Mouse (Mus musculus) thymus, postnatal 14 days (tissue): ENCODE measurements around the gene Ccdc189.

Source experiments
- DNase-seq: peaks from one replicate; pipeline ENCODE4 v3.0.0; 2021

Gene Ccdc189

DNA sequence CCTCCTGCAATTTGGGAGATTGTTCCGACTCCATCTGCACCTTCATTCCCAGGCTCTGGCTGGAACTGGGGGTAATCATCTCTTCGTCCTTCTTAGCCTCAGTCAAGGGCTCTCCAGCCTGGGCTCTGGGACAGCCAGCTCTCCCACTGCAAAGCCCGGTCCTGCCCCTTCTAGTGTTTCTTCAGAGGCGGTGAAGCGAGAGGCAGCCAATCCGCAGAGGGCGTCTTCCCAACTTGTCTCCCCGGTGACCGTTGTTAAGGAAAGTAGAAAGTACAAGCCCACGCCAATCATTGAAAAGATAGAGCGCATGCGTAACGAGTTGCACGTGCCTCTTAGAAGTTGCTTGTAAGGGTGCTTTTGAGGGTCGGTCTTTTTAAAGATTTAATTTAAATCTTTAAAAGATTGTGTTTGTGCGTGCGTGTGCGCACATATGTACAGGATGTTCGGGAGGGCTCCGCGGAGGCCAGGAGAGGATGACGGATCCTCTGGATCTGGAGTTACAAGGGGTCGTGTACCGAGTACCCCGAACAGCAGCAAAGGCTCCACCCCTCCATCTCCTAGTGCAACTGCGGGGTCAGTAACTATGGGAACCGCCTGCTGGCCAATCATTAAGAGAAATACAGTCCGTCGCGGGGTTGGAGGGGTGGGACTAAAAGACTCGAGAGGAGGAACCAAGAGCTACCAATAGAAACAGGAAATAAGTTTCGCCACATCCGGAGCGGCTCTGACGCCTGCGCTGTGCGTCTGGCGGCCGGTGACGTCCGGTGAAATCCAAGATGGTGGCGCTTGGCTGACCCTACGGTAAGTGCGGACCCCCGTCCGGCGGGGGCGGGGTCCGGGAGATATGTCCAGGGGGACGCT is at the start of gene Ccdc189, which contains the start of gene Rnf40:
TSS of gene Ccdc189 (minus strand) at position 585 of the 861 bp plus-strand sequence.
TSS of gene Rnf40 (plus strand) at position 757 of the 861 bp plus-strand sequence.
- peak; percentile 90 for DNase-seq

DNA sequence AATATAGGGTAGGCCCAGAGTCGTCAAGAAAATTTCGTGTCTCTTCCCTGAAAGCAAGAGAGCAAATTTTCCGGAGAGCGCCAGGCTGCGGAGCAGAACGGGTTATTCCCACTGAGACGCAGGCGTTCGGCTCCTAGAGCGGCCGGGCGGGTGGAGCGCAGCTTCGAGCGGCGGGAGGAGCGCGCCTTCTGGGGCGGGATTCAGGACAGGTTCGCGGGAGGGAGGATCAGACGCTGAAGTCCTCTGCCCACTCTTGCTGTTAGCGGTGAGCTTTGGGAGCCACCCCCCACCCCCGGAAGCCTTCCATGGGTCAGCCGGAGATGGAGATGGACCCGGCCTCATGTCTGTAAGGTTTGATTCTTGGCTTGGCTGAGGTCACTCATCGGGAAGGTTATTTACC is 48.6 kb upstream of the Ccdc189 start:
- no peak for DNase-seq

DNA sequence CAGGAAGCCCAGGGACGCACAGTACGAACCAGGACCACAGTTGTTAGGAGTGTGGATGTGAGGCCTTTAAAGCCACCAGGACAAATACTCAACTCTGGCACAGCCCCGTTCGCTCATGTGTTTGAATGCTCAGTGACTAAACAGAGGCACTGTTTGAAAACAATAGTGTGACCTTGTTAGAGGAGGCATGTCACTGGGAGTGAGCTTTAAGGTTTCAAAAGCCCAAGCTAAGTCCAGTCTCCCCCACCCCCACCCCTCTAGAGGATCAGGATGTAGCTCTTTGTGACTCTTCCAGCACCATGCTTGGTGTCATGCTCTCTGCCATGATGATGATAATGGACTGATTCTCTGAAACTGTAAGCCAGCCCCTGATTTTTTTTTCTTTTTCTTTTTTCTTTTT is 43.0 kb upstream of the Ccdc189 start:
- DNase-seq, result no peak

DNA sequence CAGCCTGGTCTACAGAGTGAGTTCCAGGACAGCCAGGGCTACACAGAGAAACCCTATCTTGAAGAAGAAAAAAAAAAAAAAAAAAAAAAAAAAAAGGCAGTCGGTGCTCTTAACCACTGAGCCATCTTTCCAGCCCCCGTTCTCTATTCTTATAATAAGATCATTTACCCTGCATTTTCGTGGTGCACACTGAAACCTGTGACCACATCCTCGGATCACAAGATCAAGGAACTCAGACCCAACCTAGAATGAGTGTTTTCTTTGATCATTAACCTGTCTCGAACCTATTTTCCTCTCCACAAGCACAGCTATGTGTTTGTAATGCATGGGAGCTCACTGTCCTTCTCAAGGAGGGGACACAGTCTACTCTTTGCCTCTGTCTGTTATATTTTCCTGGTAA is 40.3 kb upstream of the Ccdc189 start:
- peak; percentile 44 for DNase-seq

DNA sequence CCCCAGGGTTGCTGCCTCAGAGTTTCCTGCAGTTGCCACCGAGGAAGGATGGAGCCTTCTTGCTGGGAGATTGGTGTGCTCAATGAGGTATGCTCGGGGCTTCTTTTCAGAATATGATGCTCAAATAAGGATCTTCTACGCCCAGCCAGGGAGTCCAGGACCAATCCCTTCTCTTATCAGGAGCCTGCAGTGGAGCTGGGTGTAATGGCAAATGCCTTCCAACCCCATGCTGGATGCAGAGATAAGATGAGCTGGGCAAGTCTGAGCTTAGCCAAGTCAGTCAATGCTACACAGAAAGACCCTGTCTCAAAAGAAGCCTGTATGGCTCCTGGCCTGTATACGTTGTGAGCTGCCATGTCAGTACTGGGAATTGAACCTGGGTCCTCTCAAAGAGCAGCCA is 38.1 kb upstream of the Ccdc189 start:
- no peak for DNase-seq

DNA sequence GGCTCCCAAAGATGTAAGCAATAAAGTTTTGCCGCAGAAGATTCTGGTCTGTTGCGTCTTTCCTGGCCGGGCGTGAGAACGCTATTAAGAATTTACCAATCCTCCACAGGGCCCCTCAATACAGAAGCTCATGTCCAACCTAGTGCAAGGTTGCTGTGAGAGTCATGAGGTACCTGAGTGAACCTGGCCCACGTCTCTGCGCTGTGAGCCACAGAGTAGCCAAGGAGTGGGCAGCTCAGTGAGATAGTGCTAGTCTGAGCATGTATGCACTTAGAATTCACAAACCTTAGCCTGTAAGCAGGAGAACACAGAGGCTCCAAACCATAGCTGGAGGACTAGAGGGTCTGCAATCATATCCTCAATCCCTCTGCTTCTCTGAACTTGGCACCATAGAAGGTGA is 37.6 kb upstream of the Ccdc189 start:
- no peak for DNase-seq

DNA sequence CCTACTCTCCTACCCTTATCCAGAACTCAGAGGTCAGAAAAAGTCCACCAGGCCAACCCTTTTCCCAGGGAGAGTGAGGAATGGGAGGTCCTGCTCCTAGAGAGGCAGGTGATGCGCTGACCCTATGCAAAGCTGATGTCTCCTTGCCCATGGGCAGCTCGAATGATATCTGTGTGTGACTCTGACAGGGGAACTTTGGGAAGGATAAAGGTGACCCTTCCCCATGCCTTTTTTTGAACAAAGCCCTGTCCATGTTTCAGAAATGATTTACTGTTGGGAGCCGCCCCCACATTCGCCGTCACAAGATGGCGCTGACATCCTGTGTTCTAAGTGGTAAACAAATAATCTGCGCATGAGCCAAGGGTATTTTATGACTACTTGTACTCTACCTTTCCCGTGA is 30.0 kb upstream of the Ccdc189 start:
- peak; percentile 24 for DNase-seq

DNA sequence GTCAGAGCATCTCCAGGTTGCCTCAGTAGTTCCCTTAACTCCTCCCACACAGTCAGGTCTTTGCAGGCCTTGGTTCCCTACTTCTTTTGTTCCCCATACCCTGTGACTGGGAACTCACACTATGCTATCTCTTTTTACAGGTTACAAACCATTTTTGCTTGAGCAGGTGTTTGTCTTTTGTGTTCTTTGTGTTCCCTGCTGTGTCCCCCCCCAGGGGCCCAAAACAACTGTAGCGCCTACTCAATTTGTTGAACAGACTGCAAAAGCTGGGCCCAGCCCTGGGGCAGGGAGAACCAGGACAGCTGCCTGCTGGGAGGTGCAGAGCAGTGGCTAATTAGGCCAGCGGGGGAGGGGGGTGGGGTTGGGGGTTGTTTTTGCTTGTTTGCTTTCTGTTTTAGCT is 29.6 kb upstream of the Ccdc189 start:
- peak; percentile 70 for DNase-seq

DNA sequence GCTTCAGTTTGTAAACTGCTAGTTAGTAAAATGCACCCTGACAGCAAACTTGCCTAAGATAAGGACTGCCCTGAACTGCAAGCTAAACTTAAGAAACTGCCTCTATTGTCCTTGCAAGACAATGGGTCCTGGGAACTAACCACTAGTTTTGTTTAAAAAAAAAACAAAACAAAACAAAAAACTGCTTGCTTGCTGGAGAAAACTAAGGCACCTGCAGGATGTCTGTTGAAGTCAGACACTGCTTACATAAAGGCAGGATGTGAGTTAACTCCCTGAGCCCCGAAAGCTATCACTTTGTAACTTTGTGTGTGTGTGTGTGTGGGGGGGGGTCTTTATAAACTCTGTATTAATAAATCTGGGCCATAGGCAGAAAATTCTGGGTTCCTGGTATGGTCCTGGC is 28.5 kb upstream of the Ccdc189 start:
- DNase-seq, result peak; percentile 45

DNA sequence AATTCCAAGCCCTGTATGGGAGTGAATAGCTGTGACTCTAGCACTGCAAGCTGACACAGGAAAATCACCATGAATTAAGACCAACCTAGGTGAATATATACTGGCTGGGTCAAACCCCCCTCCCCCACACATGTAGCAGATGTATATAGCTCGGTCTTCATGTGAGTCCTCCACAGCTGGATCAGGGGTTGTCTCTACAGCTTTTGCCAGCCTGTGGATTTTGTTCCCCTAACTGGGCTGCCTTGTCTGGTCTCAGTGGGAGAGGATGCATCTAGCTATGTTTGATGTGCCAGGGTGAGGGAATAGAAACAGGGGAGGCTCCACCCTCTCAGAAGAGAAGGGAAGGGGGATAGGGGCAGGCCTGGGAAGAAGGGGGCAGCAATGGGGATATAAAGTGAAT is 27.9 kb upstream of the Ccdc189 start:
- peak; percentile 60 for DNase-seq

DNA sequence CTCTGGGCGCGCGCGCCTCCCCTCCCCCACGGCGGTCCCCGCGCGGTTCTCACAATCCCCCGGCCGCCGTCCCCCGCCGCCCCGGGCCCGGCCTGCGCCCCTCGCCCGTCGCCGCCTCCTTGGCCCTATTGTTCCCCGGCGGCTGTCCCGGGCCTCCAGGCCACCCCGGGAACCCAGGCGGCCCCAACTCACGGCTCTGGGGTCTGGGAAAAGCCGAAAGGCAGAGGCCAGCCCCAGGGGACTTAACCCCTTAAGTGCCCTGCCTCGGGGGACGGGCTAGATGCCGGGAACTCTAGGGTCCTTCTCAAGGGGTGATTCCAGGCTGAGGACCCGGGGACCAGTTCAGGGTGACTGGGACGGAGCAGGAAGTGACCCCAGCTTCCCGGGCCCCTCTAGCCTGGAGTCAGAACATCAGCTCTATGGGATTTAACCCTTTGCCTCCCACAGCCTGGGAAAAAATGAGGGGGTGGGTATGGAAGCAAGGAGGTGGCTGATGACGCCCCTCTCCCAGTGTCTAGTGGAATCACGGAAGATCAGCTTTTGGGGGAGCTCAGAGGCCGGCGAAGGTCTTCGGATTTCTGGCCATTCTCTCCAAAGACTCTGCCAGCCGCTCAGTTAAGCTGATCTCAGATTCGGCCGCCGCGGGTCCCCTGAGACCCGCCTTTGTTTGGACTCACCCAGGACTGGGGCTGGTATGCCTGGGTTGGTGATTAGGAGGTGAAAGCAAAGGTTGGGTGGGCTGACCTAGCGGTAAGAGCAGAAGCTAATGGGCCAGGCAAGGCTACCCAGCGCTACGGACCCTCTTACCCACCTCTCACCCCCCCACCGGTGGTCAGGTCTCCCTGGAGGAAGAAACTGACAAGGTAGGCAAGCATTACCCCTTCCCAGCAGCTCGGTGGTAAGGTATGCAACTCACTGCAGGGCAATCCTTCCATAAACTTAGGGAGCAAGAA is 26.8 kb upstream of the Ccdc189 start, which contains the start of gene Zfp629:
TSS of gene Zfp629 (minus strand) at position 907 of the 953 bp plus-strand sequence.
- peak; percentile 72 for DNase-seq

DNA sequence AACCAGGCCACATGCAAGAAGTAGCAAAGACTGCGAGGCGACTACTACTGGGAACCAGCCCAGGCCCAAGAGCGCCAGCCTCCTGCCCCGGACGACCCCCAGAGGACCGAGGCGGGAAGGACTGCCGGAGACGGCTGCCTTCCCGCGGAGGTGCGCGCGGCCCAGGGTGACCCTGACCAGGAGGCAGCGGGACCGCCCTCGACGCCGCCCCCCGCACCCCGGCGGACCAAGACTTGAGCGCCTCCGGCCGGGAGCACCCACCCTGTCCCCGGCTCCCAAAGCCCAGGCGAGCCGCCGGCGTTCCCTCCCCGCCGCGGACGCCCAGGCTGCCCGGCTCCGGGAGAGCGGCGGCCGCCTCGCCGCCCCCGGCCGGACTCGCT is 26.1 kb upstream of the Ccdc189 start:
- DNase-seq, result peak; percentile 70

DNA sequence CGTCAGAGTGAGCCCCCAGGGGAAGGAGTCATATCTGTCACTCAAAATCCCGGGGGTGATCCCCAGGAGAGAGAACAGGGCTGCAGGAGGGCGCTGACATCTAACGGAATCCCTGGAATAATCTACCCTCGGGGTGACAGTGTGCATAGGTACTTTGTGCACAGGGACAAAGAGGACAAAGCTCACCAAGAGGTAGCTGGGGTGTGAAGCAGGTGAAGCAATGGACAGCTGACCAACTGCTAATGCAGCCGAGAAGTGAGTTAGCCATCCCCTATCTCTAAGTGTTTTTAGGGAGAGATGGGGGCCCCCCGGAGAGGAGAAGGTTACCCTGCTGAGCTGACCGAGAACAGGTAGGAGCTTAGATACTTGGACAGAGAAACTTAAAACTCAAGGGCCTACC is 25.7 kb upstream of the Ccdc189 start:
- DNase-seq, result peak; percentile 11

DNA sequence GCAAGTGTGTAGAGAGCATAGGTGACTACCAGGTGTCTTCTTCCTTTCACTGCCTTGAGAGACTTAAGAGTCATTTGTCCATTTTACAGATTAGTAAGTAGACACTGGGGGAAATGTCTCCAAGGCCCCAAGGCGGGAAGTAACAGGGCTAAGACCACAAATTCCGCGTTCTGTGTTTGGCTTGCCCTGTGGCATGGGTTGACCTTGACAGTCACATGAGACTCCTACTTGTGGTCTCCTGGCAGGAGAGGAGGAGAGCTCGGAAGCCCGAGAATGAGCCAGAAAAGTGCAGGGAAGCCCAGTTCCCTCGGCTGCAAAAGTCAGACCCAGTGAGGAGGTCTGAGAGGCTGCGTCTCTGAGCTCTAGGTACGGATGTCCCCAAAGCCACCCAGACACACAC is 25.1 kb upstream of the Ccdc189 start:
- no peak for DNase-seq

DNA sequence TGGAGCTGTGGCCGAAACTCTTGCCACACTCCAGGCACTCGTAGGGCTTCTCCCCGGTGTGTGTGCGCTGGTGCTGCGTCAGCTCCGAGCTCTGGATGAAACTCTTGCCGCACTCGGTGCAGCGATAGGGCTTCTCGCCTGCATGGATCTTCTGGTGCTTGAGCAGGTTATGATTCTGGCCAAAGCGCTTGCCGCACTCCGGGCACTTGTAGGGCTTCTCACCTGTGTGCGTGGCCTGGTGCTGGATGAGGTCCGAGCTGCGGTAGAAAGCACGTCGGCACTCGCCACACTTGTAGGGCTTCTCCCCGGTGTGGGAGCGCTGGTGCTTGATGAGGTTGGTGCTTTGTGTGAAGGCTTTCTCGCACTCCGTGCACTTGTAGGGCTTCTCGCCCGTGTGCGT is 23.2 kb upstream of the Ccdc189 start:
- no peak for DNase-seq

DNA sequence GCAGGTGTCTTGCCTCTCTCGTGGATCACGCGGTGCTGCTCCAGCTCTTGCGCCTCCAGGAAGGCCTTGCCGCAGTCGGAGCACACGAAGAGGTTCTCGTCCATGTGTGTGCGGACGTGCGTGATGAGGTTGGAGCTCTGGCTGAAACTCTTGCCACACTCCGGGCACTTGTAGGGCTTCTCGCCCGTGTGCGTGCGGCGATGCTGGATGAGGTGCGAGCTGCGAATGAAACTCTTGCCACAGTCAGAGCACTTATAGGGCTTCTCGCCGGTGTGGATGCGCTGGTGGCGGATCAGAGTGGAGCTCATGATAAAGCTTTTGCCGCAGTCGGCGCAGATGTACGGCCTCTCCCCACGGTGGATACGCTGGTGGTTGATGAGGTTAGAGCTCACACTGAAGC is 22.6 kb upstream of the Ccdc189 start:
- no peak for DNase-seq

DNA sequence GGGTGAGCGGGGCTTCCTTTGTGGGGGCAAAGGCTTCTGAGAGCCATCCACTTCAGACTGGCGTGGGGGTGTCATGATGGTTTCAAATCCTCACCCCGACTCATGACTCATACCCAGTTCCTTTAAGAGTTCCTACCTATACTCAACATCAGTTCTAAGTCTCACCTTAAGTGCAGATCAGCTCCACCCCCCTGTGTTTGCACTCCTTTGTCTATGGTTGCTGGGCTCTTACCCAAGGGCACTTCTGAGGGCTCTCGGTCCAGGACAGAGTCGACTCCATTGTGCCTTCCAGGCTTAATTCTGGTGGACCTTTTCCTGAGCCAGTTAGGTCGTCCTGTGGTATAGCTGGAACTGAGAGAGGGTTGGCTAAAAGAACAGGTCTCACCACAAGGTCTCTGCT is 18.8 kb upstream of the Ccdc189 start:
- DNase-seq, result no peak

DNA sequence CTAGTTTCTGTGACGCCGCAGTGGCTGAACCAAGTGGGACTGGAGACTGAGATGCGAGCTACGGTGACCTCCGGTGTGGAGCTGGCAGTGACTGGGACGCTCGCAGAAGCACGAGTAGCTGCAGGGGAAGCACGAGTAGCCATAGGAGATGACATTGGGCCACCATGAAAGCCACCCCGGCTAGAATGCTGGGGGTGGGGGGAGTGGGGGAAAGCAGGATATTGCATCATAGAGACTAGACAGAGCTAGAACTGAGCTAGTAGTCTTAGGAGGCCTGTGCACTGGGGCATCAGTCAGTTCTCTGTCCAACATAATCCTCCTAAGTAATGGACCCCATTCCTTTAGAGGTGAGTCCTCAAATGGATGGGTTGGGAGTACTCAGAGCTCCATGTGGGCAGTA is 15.9 kb upstream of the Ccdc189 start:
- no peak for DNase-seq

DNA sequence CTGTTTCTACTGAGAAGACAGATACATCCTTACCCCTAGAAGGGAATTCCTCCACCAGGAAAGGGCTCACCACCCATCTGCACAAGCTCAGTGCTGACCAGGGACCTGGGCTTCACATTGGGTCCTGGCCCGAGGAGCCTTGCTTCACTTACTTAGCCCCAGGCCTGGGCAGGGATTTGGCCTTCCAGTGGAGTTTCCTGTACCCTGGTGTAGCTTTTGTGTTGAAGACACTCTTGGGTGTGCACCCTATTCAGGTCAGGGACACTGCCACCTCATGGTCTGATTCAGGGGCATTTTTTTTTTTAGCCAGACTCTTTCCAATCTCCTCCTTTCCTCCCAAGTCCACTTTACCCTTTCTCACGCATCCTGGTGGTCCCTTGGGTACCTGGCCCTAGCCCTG is 14.5 kb upstream of the Ccdc189 start:
- no peak for DNase-seq

DNA sequence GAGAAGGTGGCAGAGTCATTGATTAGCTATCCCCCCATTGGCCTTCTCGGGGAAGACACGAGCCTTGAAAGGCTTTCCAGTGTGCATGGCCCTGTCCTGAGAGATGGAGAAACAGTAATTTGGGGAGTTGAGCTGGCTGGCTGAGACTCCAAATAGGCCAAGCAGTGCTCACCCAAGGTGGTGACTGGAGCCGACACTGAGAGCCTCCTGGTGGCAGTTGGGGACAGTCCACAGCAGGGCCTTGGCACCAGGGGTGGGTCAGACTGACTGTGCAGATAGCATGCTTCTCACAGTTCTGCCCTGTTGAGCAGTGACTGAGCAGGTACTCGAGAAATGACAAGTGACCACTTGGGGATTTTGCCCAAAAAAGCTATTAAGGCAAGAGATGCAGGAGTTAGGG is 13.3 kb upstream of the Ccdc189 start:
- DNase-seq, result no peak

DNA sequence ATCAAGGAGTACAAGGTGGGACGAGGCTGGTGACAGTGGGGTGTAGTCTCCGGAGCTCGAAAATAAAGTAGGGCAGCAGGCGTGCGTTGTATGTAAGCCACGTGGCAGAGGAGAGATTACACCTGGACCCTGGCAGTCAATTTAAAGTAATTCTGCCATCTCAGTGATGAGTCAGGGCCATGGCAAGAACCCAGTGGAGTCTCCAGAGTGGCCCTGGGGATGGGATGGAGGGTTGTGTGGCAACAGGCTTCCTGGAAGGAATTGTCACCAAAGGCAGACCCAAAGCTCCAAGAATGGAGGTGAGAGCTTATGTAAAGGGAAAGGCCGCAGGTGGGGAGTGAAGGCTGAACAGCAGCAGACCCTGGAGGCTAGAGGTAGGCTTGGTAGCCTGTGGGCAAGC is 12.2 kb upstream of the Ccdc189 start:
- no peak for DNase-seq

DNA sequence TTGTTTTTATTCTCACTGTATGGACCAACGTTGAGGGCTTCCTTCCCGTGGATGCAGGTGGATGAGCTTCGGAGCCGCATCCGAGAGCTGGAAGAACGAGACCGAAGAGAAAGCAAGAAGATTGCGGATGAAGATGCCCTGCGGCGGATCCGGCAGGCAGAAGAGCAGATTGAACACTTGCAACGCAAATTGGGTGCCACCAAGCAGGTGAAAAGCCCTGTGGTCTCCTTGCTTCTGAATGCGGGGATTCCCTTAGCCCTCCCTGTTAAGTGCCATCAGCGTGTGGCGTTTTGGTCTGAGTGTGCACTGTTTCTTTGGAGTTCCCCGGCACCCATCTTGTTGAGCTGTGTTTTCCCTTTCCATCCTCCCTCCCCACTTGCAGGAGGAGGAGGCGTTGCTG is 8.4 kb upstream of the Ccdc189 start:
- DNase-seq, result no peak

DNA sequence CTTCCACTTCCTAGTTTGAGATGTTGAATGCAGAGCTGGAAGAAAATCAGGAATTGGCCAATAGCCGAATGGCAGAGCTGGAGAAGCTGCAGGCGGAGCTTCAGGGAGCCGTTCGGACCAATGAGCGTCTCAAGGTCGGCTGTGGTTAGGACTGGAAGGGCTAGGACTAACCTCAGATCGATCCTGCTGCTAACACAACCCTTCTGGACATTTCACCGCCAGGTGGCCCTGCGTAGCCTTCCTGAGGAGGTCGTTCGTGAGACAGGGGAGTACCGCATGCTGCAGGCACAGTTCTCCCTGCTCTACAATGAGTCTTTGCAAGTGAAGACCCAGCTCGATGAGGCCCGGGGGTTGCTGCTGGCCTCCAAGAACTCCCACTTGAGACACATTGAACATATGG is 4.2 kb upstream of the Ccdc189 start:
- no peak for DNase-seq

DNA sequence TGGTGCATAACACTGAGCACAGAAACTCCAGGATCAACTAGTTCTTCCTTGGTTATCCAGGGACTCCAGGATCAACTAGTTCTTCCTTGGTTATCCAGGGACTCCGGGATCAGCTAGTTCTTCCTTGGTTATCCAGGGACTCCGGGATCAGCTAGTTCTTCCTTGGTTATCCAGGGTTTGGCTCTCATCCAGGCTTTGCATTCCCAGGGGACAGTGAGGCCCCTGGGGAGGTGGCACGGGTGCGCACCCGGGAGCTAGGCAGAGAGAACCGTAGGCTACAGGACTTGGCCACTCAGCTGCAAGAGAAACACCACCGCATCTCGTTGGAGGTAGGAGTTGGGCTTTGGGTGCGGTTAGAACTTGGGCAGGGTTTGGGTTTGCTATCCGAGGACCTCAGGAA is 2.7 kb upstream of the Ccdc189 start:
- DNase-seq, result no peak
